Mouse (Mus musculus) thymus, adult 2 months (tissue): ENCODE measurements around the gene Mapkapk5. TPM values are rescaled to one million over a fixed set of nuclear protein-coding genes. Genes with fewer than 3 reads are reported as not detected.
"Not testable (repeated sequence)": the region's sequence is repeated elsewhere in the genome, so short reads cannot be mapped to it uniquely, and the experiment has no call there.

Experiments used
- DNase-seq: peaks from one replicate; pipeline ENCODE4 v3.0.0; 2021
- H3K27ac ChIP-seq: fragments of 200-500 bp; 2 replicates; pipeline ENCODE4 v1.5.1; 2012; ENCODE audit warnings: low read length, control low read depth; ENCODE audit not compliant: control insufficient read depth, insufficient read depth
- H3K27me3 ChIP-seq: fragments of 200-500 bp; 2 replicates; pipeline ENCODE4 v1.6.1; 2012; ENCODE audit warnings: mild to moderate bottlenecking, low read length, moderate library complexity, mixed read lengths; ENCODE audit not compliant: control insufficient read depth, insufficient read depth
- H3K36me3 ChIP-seq: fragments of 200-500 bp; 2 replicates; pipeline ENCODE4 v1.6.1; 2012; ENCODE audit warnings: mild to moderate bottlenecking, low read length, moderate library complexity; ENCODE audit not compliant: control insufficient read depth, insufficient read depth
- H3K4me1 ChIP-seq: fragments of 200-500 bp; replicated peaks from 2 replicates; pipeline ENCODE4 v1.6.1; 2012; ENCODE audit warnings: low read length; ENCODE audit not compliant: control insufficient read depth, insufficient read depth
- H3K4me3 ChIP-seq: fragments of 200-500 bp; 2 replicates; pipeline ENCODE4 v1.5.1; 2012; ENCODE audit warnings: mild to moderate bottlenecking, low read length, control low read depth, moderate library complexity; ENCODE audit not compliant: control insufficient read depth, insufficient read depth
- CTCF ChIP-seq: fragments of 200-500 bp; IDR thresholded peaks from 2 replicates; pipeline ENCODE4 v1.5.1; 2012; ENCODE audit warnings: mild to moderate bottlenecking, control low read depth, low read length, moderate library complexity, borderline replicate concordance; ENCODE audit not compliant: control insufficient read depth, poor library complexity, insufficient read depth; ENCODE audit errors: extremely low read depth
- POLR2A ChIP-seq: fragments of 200-500 bp; IDR thresholded peaks from 2 replicates; pipeline ENCODE4 v1.6.1; 2012; ENCODE audit warnings: mild to moderate bottlenecking, low read length, control low read depth, moderate library complexity; ENCODE audit not compliant: control insufficient read depth, poor library complexity, insufficient read depth; ENCODE audit errors: extremely low read depth
- WGBS: fragments of 180-500 bp; shearing (Covaris S2); methylation state at CpG from one replicate; pipeline ENCODE4 v1.1.7; 2018; 5-methylcytosine and 5-hydroxymethylcytosine counted together
- polyA plus RNA-seq: library from polyadenylated mRNA; depleted of rRNA; stranded (reverse); fragments of >200 nt; gene quantifications from 2 replicates; pipeline ENCODE4 v1.2.3, GENCODE M21; 2012

Gene Mapkapk5
- polyA plus RNA-seq, 1 experiment, result 49.3 TPM

GRCm38 (mm10) chr5:121526961-121527360 is 18.7 kb downstream of the Mapkapk5 start:
- DNase-seq, result no peak
- Histone ChIP-seq H3K4me3 (no peak overlapping the region), H3K36me3 (peaks cover 70% of the 10 kb centered on the region), H3K27me3 (no peaks in the 10 kb centered on the region), H3K27ac (no peak overlapping the region), H3K4me1 (no peaks in the 10 kb centered on the region)
- WGBS, result 41% methylated on average over 8 of the region's 8 CpGs
- TF ChIP-seq CTCF (no peak), POLR2A (no peak)

- H3K27me3 ChIP-seq, result no peaks in the 10 kb centered on the region
- peaks cover 68% of the 10 kb centered on the region for H3K36me3 ChIP-seq
- no peak overlapping the region for H3K27ac ChIP-seq
- 91% methylated on average over 7 of the region's 7 CpGs for WGBS
- TF ChIP-seq CTCF (no peak), POLR2A (no peak)
- no peak for DNase-seq
- no peak overlapping the region for H3K4me3 ChIP-seq
- H3K4me1 ChIP-seq, result no peaks in the 10 kb centered on the region
Observed at GRCm38 (mm10) chr5:121526526-121526925, 19.2 kb downstream of the Mapkapk5 start.

- Histone ChIP-seq H3K4me1 (no peaks in the 10 kb centered on the region), H3K4me3 (no peak overlapping the region), H3K27ac (no peak overlapping the region), H3K36me3 (peaks cover 68% of the 10 kb centered on the region), H3K27me3 (no peaks in the 10 kb centered on the region)
- WGBS, result 97% methylated on average over 14 of the region's 14 CpGs
- TF ChIP-seq POLR2A (no peak), CTCF (no peak)
- DNase-seq, result no peak
Observed at GRCm38 (mm10) chr5:121525774-121526450, 19.8 kb downstream of the Mapkapk5 start.

- not testable (repeated sequence) for H3K4me3 ChIP-seq, DNase-seq, H3K4me1 ChIP-seq, H3K27ac ChIP-seq, H3K27me3 ChIP-seq
- peaks cover 19% of the 10 kb centered on the region; the same call in 1 of the 2 replicates for H3K36me3 ChIP-seq
- 24% methylated on average over 10 of the region's 17 CpGs for WGBS
Observed at GRCm38 (mm10) chr5:121519758-121520157, 25.9 kb downstream of the Mapkapk5 start.

- 73% methylated on average over 9 of the region's 9 CpGs for WGBS
- no peak for DNase-seq
- Histone ChIP-seq H3K27me3 (no peaks in the 10 kb centered on the region), H3K27ac (no peak overlapping the region), H3K4me3 (no peak overlapping the region), H3K4me1 (0 out of 2 replicates have a peak, but pooled peaks cover 4% of the 10 kb centered on the region), H3K36me3 (peaks cover 13% of the 10 kb centered on the region; the same call in 1 of the 2 replicates)
- TF ChIP-seq CTCF, result no peak
- TF ChIP-seq POLR2A, result no peak
Observed at GRCm38 (mm10) chr5:121518983-121519382, 26.7 kb downstream of the Mapkapk5 start.

DNA sequence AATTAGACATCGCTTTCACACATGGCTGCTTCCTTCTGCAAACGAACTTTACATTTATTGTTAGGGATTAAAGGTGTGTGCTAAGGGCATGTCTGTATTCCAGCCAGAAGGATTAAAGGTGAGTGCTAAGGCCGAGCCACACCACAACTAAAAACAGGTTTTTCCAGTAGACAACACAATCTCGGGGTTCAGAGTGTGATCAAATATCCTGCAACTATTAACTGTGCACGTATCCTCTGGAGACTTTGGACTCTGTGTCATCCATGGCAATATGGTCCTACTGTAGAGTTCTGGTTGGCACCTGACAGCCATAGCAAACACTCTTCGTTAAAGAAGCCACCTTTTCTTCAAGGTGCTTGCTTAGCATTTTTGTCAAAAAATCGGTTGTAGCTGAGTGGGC is 35.7 kb downstream of the Mapkapk5 start:
- TF ChIP-seq CTCF (no peak), POLR2A (no peak)
- 87% methylated on average over 7 of the region's 7 CpGs for whole genome bisulfite sequencing
- Histone ChIP-seq H3K4me1 (no peaks in the 10 kb centered on the region), H3K27me3 (no peaks in the 10 kb centered on the region), H3K36me3 (no peaks in the 10 kb centered on the region), H3K4me3 (no peak overlapping the region), H3K27ac (no peak overlapping the region)
- no peak for DNase-seq

GRCm38 (mm10) chr5:121506846-121507245 is 38.9 kb downstream of the Mapkapk5 start:
- Histone ChIP-seq H3K36me3 (no peaks in the 10 kb centered on the region), H3K4me3 (no peak overlapping the region), H3K27ac (no peak overlapping the region), H3K4me1 (no peaks in the 10 kb centered on the region), H3K27me3 (no peaks in the 10 kb centered on the region)
- TF ChIP-seq CTCF, result no peak
- no peak for TF ChIP-seq POLR2A
- no peak for DNase-seq
- 97% methylated on average over 1 of the region's 1 CpGs for WGBS
